Mouse (Mus musculus) lung, postnatal 0 days (tissue): ENCODE measurements at regions not wholly inside any gene's neighbourhood (a gene's known extent, or its start where the extent isn't known, plus 50 kb on each side); places are given as distances from the start of the nearest gene placed in this dataset.

Experiments
- CTCF ChIP-seq: IDR thresholded peaks from 2 replicates; pipeline ENCODE4 v1.5.1; 2016; ENCODE audit warnings: antibody characterized with exemption, mild to moderate bottlenecking
- EP300 ChIP-seq: IDR thresholded peaks from 2 replicates; pipeline ENCODE4 v1.6.1; 2016; ENCODE audit warnings: antibody characterized with exemption, mild to moderate bottlenecking, control low read depth

GRCm38 (mm10) chr6:148605226-148605625 is 161.0 kb upstream of the Tmtc1 start:
- TF ChIP-seq CTCF (no peak), EP300 (no peak)
